Mouse (Mus musculus): Measurements from ENCODE around the gene Fam209.
A peak's percentile ranks its signal among the peaks of the same experiment; 100 is the strongest.

Fam209 gene

DNA sequence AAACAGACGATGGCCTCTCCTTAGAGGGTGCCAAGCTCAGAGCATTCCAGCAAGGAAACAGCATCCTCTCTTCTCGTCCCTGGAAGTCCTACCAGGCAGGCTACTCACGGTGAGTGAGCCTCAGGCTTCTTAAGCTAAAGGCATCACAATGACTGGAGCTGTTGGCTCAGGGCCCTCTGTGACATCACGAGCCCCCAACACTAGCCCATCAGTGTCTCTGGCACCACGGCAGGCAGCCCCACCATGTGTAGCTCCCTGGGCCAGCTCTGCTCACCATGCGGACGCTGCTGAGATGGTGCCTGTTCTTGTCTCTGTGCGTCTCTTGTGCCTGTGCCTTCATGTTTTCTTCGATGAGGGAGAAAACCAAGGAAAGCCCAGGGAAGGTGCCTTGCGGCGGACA lies at the start of gene Fam209:
Fam209 (plus strand) TSS at position 203 of the 400 bp plus-strand sequence.
- DNase-seq (ENCODE audit: low spot score), result no peak

DNA sequence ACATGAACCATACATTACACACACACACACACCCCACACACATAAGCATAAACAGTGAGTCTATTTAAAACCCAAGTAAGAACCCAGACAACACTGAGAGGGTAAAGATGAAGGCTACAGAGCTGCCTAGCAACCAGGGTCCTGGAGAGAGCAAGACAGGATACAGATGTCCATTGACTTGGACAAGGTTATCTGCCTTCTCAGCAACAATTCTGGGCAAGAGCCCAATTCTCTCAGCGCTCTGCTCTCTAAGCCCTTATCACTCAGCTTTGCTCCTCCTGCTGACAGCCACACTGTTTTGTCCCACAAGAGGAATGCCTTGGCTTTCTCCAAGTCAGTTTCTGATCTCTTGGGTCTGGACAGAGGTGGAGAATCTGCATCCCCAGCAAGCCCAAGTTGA lies 41.7 kb upstream of the Fam209 start:
- no peak for DNase-seq (ENCODE audit: low spot score)

DNA sequence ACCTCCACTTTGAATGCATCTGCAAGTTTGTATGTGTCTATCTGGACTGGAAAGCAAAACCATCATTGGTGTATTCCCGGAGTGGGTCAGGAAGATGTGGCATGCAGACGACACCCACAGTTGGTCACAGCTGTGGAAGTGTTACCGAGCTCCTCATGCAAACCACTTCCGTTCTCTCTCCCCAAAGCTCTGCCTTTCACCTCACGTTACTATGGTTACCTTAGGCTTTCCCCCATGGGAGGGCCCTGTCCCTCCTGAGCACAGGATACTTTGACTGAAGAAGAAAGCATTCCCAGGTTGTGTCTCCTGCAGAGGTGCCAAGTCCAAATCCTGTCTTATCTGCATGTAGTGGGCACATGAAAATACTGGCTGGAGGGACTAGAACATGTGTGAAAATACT lies 38.6 kb upstream of the Fam209 start:
- no peak for DNase-seq (ENCODE audit: low spot score)

DNA sequence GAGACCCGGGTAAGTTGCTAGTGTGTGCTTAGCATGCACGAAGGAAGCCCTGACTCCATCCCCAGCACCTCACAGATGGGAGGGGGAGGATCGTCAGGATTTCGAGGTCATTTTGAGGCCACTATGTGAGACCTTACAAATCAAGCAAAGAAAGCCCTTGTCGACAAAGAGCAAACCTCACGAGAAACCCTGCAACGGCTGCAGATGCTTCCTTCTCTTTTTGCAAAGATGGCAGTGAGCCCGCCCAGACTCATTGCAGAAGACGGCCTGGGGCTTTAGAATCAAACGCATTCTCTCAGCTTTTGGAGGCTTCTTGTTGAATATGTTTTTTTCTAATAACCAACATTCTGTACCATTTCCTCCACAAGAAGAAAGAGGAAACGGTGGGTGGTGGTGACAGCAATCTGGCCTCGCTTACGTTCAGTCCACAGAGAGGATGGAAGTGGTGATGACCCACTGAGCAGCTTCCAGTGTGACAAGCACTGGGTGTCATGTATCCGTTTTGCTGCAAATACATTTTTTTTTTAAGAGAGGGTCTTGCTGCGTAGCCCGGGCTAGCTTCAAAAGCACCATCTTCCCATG lies 34.9 kb upstream of the Fam209 start:
- DNase-seq (ENCODE audit: low spot score), result no peak

DNA sequence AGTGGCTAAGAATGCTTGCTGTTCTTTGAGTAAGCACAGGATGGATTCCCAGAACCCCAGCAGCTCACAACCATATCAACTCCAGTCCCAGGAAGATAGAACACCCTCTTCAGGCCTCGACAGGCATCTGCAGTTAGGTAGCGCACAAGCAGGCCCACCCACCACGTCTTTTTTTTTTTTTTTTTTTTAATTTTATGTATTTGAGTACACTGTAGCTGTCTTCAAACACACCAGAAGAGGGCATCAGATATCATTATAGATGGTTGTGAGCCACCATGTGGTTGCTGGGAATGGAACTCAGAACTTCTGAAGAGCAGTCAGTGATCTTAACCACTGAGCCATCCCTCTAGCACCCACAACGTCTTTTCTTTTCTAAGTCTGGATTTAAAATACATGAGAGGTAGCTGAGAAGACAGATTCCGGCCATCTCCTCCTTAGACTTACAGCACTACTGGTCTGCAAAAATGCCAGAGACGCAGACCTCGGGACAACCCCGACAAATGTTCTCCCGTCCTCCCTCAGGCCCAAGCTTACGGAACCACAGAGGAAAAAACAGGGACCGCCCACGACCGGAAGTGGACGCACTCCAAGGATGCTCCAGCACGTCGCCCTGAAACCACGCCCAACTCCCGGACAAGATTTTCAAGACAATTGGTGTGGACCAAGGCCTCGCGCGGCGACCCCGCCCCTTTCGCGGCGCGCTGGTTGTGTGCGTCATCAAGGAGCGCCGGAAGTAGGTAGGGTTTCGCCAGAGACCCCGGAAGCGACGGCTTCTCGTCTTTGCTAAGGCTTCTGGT lies 32.3 kb upstream of the Fam209 start, which contains the start of gene Rtf2:
Rtf2 (plus strand) TSS at position 714 of the 797 bp plus-strand sequence.
- peak; percentile 98 for DNase-seq (ENCODE audit: low spot score)

DNA sequence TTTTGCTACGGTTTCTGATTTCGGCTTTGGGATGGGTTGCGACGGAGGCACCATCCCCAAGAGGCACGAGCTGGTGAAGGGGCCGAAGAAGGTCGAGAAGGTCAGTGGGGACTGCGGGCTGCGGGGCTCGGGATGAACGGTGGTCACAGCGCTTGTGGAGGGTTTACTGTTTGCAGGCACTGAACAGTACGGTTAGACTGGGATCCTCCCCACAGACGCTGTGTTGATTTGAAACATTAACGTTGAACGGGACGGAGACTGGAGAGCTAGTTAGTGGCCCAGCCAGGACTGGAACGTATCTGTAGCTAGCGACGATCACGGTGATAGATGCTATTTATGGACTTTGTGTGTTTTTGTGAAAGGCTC lies 31.7 kb upstream of the Fam209 start:
- DNase-seq (ENCODE audit: low spot score), result no peak

DNA sequence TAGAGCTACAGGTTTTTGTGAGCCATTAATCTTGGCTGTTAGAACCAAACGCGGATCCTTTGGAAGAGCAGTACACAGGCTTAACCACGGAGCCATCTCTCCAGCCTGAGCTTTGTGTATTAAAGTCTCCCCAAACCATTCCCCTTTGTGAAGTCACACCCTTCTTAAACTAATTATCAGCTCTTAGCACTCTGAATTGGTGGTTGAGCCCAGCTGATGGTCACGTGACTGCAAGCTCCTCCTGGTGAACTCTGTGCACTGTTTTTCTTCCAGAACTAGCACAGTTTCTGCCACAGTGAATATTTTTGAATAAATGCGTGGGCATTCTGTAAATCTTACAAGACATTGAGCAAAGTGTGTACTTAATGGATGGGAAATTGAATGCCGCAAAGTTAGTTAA lies 31.1 kb upstream of the Fam209 start:
- DNase-seq (ENCODE audit: low spot score), result no peak

DNA sequence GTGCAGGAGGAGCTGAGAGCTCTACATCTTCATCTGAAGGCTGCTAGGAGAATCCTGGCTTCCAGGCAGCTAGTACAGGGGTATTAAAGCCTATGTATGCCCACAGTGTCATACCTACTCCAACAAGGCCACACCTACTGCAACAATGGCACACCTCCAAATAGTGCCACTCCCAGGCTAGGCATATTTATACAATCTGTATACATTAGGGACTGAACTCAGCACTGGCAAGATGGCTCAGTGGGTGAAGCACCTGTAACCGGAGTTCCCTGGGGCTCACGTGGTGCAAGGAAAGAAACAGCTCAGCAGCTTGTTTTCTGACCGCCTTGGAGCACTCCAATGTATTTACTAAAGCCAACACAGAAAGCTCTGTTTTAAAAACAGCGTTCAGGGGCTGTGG lies 26.7 kb upstream of the Fam209 start:
- DNase-seq (ENCODE audit: low spot score), result no peak

DNA sequence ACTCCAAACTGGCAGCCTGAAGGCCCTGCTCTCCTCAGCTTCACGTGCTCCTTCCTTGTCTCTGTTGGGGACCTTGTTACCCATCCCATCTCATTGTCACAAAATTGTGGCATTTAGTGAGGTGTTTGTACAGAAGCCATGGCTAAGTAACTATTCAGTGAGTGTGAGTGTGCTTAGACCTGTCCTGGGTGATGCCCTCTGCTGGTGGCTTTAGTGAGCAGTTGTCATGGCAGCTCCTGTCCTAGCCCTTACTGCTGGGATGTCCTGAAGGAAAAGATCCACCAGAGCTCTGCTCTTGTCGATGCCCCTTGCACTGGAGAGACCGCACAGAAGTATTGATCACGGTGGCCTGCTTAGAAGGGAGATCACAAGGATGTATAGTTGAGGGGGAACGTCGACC lies 25.0 kb upstream of the Fam209 start:
- DNase-seq (ENCODE audit: low spot score), result no peak

DNA sequence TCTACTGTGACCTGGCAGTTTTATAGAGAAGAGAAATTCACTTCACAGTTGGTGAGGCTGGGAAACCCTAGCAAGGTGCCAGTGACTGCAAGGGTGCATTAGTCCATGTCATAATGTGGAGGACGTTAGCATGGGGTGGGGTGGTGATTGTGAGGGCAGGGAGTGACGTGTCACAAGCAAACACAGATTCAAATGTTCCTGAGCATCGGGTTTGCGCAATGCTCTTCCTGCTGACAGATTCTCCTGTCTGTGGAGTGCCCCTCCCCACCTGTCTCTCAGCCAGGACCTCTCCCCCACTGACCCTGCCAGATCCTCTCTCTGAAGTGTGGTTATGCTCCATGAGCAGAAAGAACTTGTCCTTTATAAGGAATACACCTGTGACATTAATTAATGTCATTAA lies 24.0 kb upstream of the Fam209 start:
- DNase-seq (ENCODE audit: low spot score), result no peak

DNA sequence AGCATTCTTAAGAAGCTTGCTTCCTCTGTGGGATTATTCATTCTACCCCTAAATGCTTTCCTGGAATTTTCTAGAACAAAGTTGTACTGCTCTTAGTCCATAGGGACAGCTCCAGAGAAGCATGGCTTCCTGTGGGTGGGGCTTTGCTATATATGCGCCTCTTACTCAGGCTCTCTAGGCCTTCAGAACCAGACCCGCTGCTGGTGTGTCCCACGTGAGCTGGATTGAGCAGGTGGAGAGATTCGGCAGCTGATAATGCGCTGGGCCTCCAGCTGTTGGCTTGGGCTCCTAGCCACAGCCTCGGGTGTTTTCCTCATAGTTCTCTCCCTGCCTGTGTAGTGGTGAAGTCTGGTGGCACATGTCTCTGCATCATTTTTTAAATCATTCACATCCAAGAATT lies 21.7 kb upstream of the Fam209 start:
- DNase-seq (ENCODE audit: low spot score), result no peak

DNA sequence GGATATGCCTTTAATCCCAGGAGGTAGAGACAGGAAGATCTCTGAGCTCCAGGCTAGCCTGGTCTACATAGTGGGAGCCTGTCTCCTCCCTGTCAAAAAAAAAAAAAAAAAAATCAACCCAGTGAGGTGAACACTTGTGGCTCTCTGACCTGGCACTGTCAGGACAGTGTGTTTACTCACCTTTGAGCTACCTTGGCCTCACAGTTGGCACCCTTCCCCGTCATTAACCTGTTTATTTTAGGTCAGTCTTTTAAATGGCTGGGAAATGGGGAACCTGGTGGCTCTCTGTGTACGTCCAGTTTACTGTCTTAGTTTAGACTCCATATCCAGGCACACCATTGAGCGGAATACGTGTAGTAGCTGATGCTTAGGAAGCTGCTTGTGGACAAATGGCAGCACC lies 20.3 kb upstream of the Fam209 start:
- no peak for DNase-seq (ENCODE audit: low spot score)

DNA sequence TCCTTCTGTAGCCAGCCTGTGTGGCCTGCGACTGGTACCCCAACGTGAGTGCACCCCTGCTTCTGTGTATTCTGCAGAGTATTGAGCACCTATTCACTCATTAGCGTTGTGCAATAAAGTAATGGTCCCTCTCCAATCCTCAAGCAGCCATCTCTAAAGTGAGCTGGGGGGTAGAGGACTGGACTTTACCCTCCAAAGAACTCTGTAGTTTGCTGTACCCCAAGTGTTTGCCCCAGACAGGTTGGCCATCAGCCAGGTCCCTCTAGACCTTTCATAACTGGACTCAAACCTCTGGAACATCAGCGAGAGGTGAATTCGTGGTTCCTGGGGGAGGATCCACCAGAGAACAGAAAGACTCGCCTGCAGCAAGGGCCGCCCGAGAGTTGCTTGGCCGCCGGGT lies 19.9 kb upstream of the Fam209 start:
- DNase-seq (ENCODE audit: low spot score), result no peak

DNA sequence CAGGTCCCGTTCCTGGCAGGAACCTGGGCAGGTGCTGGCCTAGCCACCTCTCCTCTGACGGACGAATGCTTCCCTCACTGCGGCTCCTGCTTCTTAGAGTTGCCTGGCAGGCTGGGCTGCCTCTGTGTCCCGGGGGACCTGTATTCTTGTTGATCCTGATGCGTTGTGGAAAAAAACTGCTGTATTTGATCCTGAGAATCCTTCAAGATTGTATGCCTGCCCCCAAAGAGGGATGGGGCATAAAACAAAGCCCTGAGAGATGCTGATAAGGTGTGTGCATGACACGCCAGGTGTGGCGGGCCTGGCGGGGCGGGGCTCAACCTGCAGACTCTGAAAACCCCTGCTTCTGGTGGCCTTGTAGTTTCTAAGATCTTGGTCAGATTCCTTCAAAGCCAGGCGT lies 13.8 kb upstream of the Fam209 start, which contains the start of gene Gcnt7:
Gcnt7 (minus strand) TSS at position 101 of the 400 bp plus-strand sequence.
- DNase-seq (ENCODE audit: low spot score), result no peak

DNA sequence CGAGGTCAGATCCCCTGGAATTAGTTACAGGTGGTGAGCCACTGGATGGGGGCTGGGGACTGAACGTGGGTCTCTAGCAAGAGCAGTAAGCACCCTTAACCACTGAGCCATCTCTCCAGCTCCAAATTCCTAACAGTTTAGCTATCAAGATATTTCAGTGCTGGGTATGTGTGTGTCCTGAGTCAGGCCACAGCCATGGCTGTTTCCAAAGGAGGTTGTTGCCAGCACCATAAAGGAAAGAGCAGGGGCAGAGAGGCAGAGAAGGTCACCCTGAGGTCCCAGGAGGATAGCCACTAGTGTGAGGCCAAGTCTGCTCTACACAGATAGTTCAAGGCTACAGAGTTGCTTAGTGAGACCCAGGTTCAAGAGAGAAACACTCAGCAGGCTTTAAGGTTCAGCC lies 11.7 kb upstream of the Fam209 start:
- DNase-seq (ENCODE audit: low spot score), result no peak

DNA sequence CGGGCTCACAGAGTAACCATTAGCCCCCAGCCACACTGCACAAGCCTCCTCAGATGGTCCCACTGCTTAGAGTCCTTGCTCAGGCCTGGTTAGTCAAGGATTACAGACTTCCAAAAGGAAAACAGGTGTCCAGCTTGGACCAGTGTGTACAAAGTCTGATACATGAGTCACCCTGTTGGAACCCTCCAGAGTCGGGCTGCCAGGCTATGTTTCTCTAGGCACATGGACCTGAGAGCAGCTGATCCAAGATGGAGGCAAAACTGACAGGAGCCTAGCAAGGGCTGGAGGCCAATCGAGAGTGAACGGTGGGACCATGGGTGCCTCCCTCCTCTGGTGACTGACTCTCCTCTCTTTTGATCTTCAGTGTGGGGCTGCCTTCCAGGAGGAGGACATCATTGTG lies 9.5 kb upstream of the Fam209 start:
- DNase-seq (ENCODE audit: low spot score), result no peak

DNA sequence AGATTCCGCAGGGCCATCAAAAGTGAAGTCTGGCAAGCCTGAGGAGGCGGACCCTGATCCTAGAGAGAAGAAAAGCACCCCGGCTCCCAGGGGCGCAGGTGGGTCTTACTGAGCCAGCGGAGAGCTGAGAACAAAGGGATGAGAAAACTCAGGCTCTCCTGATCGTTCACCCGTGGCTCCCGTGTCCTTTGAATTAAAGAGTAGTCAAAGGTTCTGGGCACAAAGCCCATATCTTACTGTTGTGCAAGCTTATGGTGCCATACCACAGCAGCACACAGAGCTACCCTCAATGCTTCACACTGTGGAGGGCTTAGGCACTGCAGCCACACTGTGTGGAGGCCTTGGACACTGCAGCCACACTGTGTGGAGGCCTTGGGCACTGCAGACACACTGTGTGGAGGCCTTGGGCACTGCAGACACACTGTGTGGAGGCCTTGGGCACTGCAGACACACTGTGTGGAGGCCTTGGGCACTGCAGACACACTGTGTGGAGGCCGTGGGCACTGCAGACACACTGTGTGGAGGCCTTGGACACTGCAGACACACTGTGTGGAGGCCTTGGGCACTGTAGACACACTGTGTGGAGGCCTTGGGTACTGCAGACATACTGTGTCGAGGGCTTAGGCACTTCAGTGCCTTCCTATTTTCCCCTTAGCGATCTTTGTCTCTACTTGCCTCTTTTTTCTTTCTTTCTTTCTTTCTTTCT lies 5.7 kb upstream of the Fam209 start:
- no peak for DNase-seq (ENCODE audit: low spot score)

DNA sequence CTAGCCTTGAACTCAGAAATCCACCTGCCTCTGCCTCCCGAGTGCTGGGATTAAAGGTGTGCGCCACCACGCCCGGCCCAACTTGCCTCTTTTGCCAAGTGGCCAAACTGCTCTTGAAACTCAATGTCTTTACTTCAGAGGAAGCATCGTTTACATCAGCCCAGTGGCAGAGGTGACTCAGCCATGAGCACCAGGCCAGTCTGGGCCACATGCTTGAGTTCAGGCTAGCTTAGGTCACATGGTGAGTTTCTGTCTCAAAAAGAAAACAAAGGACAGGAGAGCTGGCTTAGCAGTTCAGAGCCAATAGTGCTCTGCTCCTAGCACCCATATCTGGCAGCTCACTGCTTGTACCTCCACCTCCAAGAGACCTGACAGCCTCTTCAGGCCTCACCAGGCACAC lies 5.1 kb upstream of the Fam209 start:
- no peak for DNase-seq (ENCODE audit: low spot score)

DNA sequence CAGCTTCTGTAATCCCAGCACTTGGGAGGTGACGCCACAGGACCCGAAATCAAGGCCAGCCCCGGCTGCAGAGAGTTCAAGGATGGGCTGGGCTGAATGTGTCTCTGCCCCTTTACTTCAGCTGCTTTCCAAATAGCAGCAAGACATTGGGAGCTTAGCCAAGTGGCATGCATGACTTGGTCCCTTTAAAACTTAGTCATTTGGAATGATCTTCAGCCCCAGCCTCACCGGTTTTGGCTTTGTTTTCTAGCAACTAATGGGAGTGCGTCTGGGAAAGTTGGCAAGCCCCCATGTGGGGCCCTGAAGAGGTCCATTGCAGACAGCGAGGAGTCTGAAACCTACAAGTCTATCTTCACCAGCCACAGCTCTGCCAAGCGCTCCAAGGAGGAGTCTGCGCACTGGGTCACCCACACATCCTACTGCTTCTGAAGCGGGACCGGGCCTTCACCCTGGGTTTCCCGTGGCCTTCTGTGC lies 3.9 kb upstream of the Fam209 start:
- no peak for DNase-seq (ENCODE audit: low spot score)

DNA sequence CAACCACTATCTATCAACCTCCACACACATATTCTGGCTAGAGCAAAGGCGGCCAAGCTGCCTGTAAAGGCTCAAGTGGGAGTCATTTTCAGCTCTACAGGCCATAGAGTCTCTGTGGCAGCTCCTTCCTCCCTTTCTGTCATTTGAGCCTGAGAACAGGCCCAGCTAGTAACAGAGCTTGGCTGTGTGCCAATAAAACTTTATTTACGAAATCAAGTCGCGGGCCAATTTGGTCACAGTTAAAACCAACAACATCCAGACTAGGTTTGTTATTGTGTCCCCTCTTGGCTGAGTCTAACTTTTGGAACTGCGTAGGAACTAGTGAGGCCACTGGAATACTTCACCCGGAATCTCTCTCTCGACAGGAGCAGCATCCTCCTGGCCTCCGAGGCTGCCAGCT lies 1.3 kb downstream of the Fam209 start:
- no peak for DNase-seq (ENCODE audit: low spot score)

DNA sequence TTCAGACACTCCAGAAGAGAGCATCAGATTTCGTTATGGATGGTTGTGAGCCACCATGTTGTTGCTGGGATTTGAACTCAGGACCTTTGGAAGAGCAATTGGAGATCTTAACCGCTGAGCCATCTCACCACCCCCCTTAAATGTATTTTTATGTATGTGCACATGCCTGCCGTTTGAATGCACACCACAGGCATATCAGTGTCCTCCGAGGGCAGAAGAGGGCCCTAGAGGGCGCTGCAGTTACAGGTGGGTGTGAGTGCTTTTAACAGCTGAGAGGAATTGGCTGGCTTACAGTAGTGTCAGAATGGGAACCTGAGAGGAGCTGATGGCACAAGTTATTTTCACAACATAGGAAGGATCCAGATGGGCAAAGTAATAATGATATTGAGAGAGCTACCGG lies 2.6 kb downstream of the Fam209 start:
- DNase-seq (ENCODE audit: low spot score), result no peak

DNA sequence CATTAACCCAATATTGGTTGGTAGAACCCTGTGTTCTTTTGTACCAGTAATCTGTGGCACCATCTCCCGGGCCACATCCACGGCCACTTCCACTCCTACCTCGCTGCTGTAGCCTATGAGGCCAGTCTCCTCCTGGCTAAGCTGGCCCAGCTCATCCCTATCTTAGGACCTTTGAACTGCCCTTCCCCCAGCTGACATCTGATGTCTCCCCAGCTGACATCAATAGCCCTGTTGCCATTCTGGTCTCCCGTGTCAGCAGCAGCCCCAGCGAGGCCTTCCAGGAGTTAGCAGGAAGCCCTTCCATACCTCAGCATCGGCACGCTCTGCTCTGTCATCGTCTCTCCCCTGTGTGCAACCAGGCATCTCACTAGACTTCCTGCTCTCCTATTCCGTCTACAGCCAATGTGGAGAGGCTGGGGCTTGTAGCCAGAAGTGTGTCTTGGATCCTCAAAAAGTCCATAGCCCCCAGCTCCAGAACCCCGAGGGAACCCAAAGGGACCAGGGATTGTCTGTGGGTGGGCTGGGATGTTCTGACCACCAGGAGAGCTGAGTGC lies 4.5 kb downstream of the Fam209 start:
- DNase-seq (ENCODE audit: low spot score), result no peak

DNA sequence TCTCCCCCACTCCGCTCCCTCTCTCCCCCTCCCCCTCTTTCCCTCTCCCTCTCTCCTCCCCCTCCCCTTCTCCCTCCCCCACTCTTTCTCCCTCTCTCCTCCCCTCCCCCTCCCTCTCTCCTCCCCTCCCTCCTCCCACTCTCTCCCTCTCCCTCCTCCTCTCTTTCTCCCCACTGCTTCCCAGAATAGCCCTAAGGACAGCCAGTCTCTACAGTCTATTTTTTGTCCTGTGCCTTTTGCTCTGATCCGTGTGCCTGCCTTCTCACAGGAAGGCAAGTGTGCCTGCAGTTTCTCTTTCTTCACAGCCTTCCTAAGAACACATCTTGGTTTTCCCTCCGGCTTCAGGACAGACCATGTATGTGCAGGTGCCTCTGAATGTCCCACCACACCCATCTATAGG lies 5.0 kb downstream of the Fam209 start:
- no peak for DNase-seq (ENCODE audit: low spot score)

Measured in layer of hippocampus, adult 9-10 months (tissue).